Mouse (Mus musculus) limb, embryonic 11.5 days (tissue): ENCODE results near the gene Trim33. TPM values are rescaled to one million over a fixed set of nuclear protein-coding genes. Genes with fewer than 3 reads are reported as not detected.

ENCODE experiments used
- ATAC-seq: fragments of 200-750 bp; cut with Nextera tagmentation; 2 replicates; pipeline ENCODE4 v1.8.0; 2017; ENCODE audit warnings: low read depth; ENCODE audit not compliant: insufficient number of reproducible peaks, low FRiP score, low TSS enrichment
- DNase-seq: peaks from one replicate; pipeline ENCODE4 v3.0.0-alpha.2; 2015; ENCODE audit warnings: low spot score
- H3K27ac ChIP-seq: fragments of 300-500 bp; sonication (generic); replicated peaks from 2 replicates; pipeline ENCODE4 v1.5.1; 2014; ENCODE audit warnings: low read depth, mild to moderate bottlenecking, low read length
- H3K27me3 ChIP-seq: fragments of 300-500 bp; sonication (generic); 2 replicates; pipeline ENCODE4 v1.6.1; 2014; ENCODE audit warnings: mild to moderate bottlenecking, low read length, mixed read lengths; ENCODE audit not compliant: control insufficient read depth, insufficient read depth
- H3K36me3 ChIP-seq: fragments of 300-500 bp; sonication (generic); 2 replicates; pipeline ENCODE4 v1.6.1; 2014; ENCODE audit warnings: mild to moderate bottlenecking, low read length, moderate library complexity, mixed read lengths; ENCODE audit not compliant: control insufficient read depth, insufficient read depth
- H3K4me1 ChIP-seq: fragments of 300-500 bp; sonication (generic); 2 replicates; pipeline ENCODE4 v1.6.1; 2014; ENCODE audit warnings: low read length, mixed read lengths; ENCODE audit not compliant: control insufficient read depth, insufficient read depth
- H3K4me2 ChIP-seq: fragments of 300-500 bp; sonication (generic); 2 replicates; pipeline ENCODE4 v1.6.1; 2014; ENCODE audit warnings: low read depth, mild to moderate bottlenecking, moderate library complexity; ENCODE audit not compliant: severe bottlenecking
- H3K4me3 ChIP-seq: fragments of 300-500 bp; sonication (generic); 2 replicates; pipeline ENCODE4 v1.5.1; 2014; ENCODE audit warnings: low read depth, low read length
- H3K9ac ChIP-seq: fragments of 300-500 bp; sonication (generic); 2 replicates; pipeline ENCODE4 v1.6.1; 2014; ENCODE audit warnings: mild to moderate bottlenecking, low read length
- H3K9me3 ChIP-seq: fragments of 300-500 bp; sonication (generic); 2 replicates; pipeline ENCODE4 v1.6.1; 2016; ENCODE audit warnings: low read length; ENCODE audit not compliant: control insufficient read depth
- WGBS: fragments of 180-500 bp; shearing (Covaris S2); extraction: QIAGEN DNeasy Blood & Tissue Kit; methylation state at CpG from one replicate; pipeline ENCODE4 v1.1.7; 2014; 5-methylcytosine and 5-hydroxymethylcytosine counted together
- polyA plus RNA-seq: library from polyadenylated mRNA; unstranded; fragments of >200 nt; fragmentation: Nextera tagmentation; extraction: Ambion mirVana; gene quantifications from 2 replicates; pipeline ENCODE4 v1.2.1, GENCODE M21; 2014

The Trim33 gene
- polyA plus RNA-seq, 1 experiment from 2014 or later, result 27.5 TPM

- H3K9me3 ChIP-seq, result no peaks in the 10 kb centered on the region
- DNase-seq (no peak), ATAC-seq (no peak)
- H3K27me3 ChIP-seq, result no peaks in the 10 kb centered on the region
- no peak overlapping the region for H3K27ac ChIP-seq
- 86% methylated on average over 6 of the region's 6 CpGs for WGBS
- no peak overlapping the region for H3K4me2 ChIP-seq
- H3K36me3 ChIP-seq, result no peaks in the 10 kb centered on the region
- H3K4me3 ChIP-seq, result no peak overlapping the region
- no peaks in the 10 kb centered on the region for H3K4me1 ChIP-seq
- H3K9ac ChIP-seq, result no peak overlapping the region
Observed at GRCm38 (mm10) chr3:103400807-103401206, 121.7 kb downstream of the Trim33 start.

- Histone ChIP-seq H3K4me2 (no peak overlapping the region), H3K4me3 (no peak overlapping the region), H3K9me3 (no peaks in the 10 kb centered on the region), H3K27me3 (no peaks in the 10 kb centered on the region), H3K27ac (no peak overlapping the region), H3K9ac (no peak overlapping the region), H3K36me3 (no peaks in the 10 kb centered on the region), H3K4me1 (no peaks in the 10 kb centered on the region)
- ATAC-seq (no peak), DNase-seq (no peak)
- WGBS, result 53% methylated on average over 17 of the region's 17 CpGs
Observed at GRCm38 (mm10) chr3:103401342-103402098, 122.4 kb downstream of the Trim33 start.

- H3K4me2 ChIP-seq, result no peak overlapping the region
- H3K4me1 ChIP-seq, result no peaks in the 10 kb centered on the region
- DNase-seq (no peak), ATAC-seq (no peak)
- no peak overlapping the region for H3K9ac ChIP-seq
- no peaks in the 10 kb centered on the region for H3K27me3 ChIP-seq
- H3K27ac ChIP-seq, result no peak overlapping the region
- H3K4me3 ChIP-seq, result no peak overlapping the region
- H3K36me3 ChIP-seq, result no peaks in the 10 kb centered on the region
- 66% methylated on average over 10 of the region's 10 CpGs for WGBS
- H3K9me3 ChIP-seq, result no peaks in the 10 kb centered on the region
Observed at GRCm38 (mm10) chr3:103402212-103402611, 123.1 kb downstream of the Trim33 start.

GRCm38 (mm10) chr3:103405135-103405534, 126.0 kb downstream of the Trim33 start:
- H3K9ac ChIP-seq, result no peak overlapping the region
- no peaks in the 10 kb centered on the region for H3K27me3 ChIP-seq
- no peak for ATAC-seq
- no peaks in the 10 kb centered on the region for H3K4me1 ChIP-seq
- WGBS, result 69% methylated on average over 2 of the region's 2 CpGs
- no peak overlapping the region for H3K27ac ChIP-seq
- H3K4me2 ChIP-seq, result no peak overlapping the region
- no peaks in the 10 kb centered on the region for H3K9me3 ChIP-seq
- no peaks in the 10 kb centered on the region for H3K36me3 ChIP-seq
- no peak for DNase-seq
- no peak overlapping the region for H3K4me3 ChIP-seq

GRCm38 (mm10) chr3:103405871-103406765, 127.0 kb downstream of the Trim33 start:
- no peaks in the 10 kb centered on the region for H3K4me1 ChIP-seq
- ATAC-seq, result no peak
- no peak overlapping the region for H3K4me2 ChIP-seq
- H3K4me3 ChIP-seq, result no peak overlapping the region
- H3K27me3 ChIP-seq, result no peaks in the 10 kb centered on the region
- no peak overlapping the region for H3K27ac ChIP-seq
- 86% methylated on average over 11 of the region's 11 CpGs for WGBS
- no peak for DNase-seq
- no peaks in the 10 kb centered on the region for H3K36me3 ChIP-seq
- H3K9me3 ChIP-seq, result no peaks in the 10 kb centered on the region
- H3K9ac ChIP-seq, result no peak overlapping the region

Other genes starting within 250 kb of the Trim33 start
- gene Nras, start 221.0 kb upstream of the Trim33 start, polyA plus RNA-seq, result 105 and 115 TPM in 2 replicates
- not detected in 2 replicates for gene Ampd1, start 205.3 kb upstream of the Trim33 start, polyA plus RNA-seq
- 3.7 and 3.8 TPM in 2 replicates for gene Dennd2c, start 176.7 kb upstream of the Trim33 start, polyA plus RNA-seq
- 266 and 274 TPM in 2 replicates for gene Bcas2, start 107.6 kb upstream of the Trim33 start, polyA plus RNA-seq